Mouse (Mus musculus) embryonic facial prominence, embryonic 15.5 days (tissue): ENCODE results near the gene Esrp2. TPM values are rescaled to one million over a fixed set of nuclear protein-coding genes. Genes with fewer than 3 reads are reported as not detected.

Source experiments
- ATAC-seq: fragments of 200-750 bp; cut with Nextera tagmentation; 2 replicates; pipeline ENCODE4 v1.8.0; 2017; ENCODE audit warnings: low read depth, moderate TSS enrichment; ENCODE audit not compliant: insufficient number of reproducible peaks, low FRiP score, low TSS enrichment
- H3K27ac ChIP-seq: fragments of 300-500 bp; sonication (generic); replicated peaks from 2 replicates; pipeline ENCODE4 v1.5.1; 2015; ENCODE audit warnings: mild to moderate bottlenecking, inconsistent platforms
- H3K27me3 ChIP-seq: fragments of 300-500 bp; sonication (generic); 2 replicates; pipeline ENCODE4 v1.6.1; 2015; ENCODE audit warnings: inconsistent platforms
- H3K36me3 ChIP-seq: fragments of 300-500 bp; sonication (generic); 2 replicates; pipeline ENCODE4 v1.6.1; 2015; ENCODE audit warnings: mild to moderate bottlenecking, inconsistent platforms
- H3K4me1 ChIP-seq: fragments of 300-500 bp; sonication (generic); 2 replicates; pipeline ENCODE4 v1.6.1; 2015; ENCODE audit warnings: inconsistent platforms
- H3K4me2 ChIP-seq: fragments of 300-500 bp; sonication (generic); replicated peaks from 2 replicates; pipeline ENCODE4 v1.6.1; 2015; ENCODE audit warnings: mild to moderate bottlenecking, inconsistent platforms
- H3K4me3 ChIP-seq: fragments of 300-500 bp; sonication (generic); replicated peaks from 2 replicates; pipeline ENCODE4 v1.5.1; 2015; ENCODE audit warnings: mild to moderate bottlenecking, inconsistent platforms
- H3K9ac ChIP-seq: fragments of 300-500 bp; sonication (generic); 2 replicates; pipeline ENCODE4 v1.6.1; 2015; ENCODE audit warnings: inconsistent platforms
- H3K9me3 ChIP-seq: fragments of 300-500 bp; sonication (generic); replicated peaks from 2 replicates; pipeline ENCODE4 v1.6.1; 2016; ENCODE audit warnings: inconsistent platforms
- WGBS: fragments of 180-500 bp; shearing (Covaris S2); methylation state at CpG from one replicate; pipeline ENCODE4 v1.1.7; 2015; 5-methylcytosine and 5-hydroxymethylcytosine counted together
- polyA plus RNA-seq: library from polyadenylated mRNA; unstranded; fragments of >200 nt; fragmentation: Nextera tagmentation; extraction: Ambion mirVana; gene quantifications from 2 replicates; pipeline ENCODE4 v1.2.1, GENCODE M21; 2015

The Esrp2 gene
- polyA plus RNA-seq, 1 experiment from 2014 or later, result 55.4 TPM

- peaks cover 50% of the 10 kb centered on the region for H3K36me3 ChIP-seq
- peaks cover 32% of the 10 kb centered on the region for H3K4me1 ChIP-seq
- 93% methylated on average over 11 of the region's 11 CpGs for WGBS
- no peak overlapping the region for H3K4me3 ChIP-seq
- no peaks in the 10 kb centered on the region for H3K9me3 ChIP-seq
- H3K27ac ChIP-seq, result no peak overlapping the region
- no peak overlapping the region for H3K9ac ChIP-seq
- no peak overlapping the region for H3K4me2 ChIP-seq
- no peak for ATAC-seq
- H3K27me3 ChIP-seq, result peaks cover 43% of the 10 kb centered on the region
Measured at GRCm38 (mm10) chr8:106132356-106132755, 4.4 kb downstream of the Esrp2 start.

- H3K4me1 ChIP-seq, result peaks cover 25% of the 10 kb centered on the region
- H3K9me3 ChIP-seq, result no peaks in the 10 kb centered on the region
- H3K4me3 ChIP-seq, result no peak overlapping the region
- H3K36me3 ChIP-seq, result peaks cover 57% of the 10 kb centered on the region
- no peak overlapping the region for H3K4me2 ChIP-seq
- no peak overlapping the region for H3K9ac ChIP-seq
- H3K27me3 ChIP-seq, result peaks cover 36% of the 10 kb centered on the region
- no peak overlapping the region for H3K27ac ChIP-seq
- ATAC-seq, result no peak
- WGBS, result 89% methylated on average over 7 of the region's 7 CpGs
Measured at GRCm38 (mm10) chr8:106131488-106132222, 5.1 kb downstream of the Esrp2 start.

- Histone ChIP-seq H3K4me3 (no peak overlapping the region), H3K27me3 (peaks cover 29% of the 10 kb centered on the region), H3K27ac (no peak overlapping the region), H3K4me1 (peaks cover 18% of the 10 kb centered on the region), H3K9ac (no peak overlapping the region), H3K36me3 (peaks cover 57% of the 10 kb centered on the region), H3K9me3 (no peaks in the 10 kb centered on the region), H3K4me2 (no peak overlapping the region)
- ATAC-seq, result no peak
- 82% methylated on average over 4 of the region's 4 CpGs for WGBS
Measured at GRCm38 (mm10) chr8:106131021-106131420, 5.8 kb downstream of the Esrp2 start.

- Histone ChIP-seq H3K36me3 (peaks cover 57% of the 10 kb centered on the region), H3K27ac (no peak overlapping the region), H3K27me3 (peaks cover 24% of the 10 kb centered on the region), H3K9me3 (no peaks in the 10 kb centered on the region), H3K4me2 (no peak overlapping the region), H3K4me1 (peaks cover 13% of the 10 kb centered on the region), H3K4me3 (no peak overlapping the region), H3K9ac (no peak overlapping the region)
- ATAC-seq, result no peak
- 67% methylated on average over 2 of the region's 2 CpGs for WGBS
Measured at GRCm38 (mm10) chr8:106130505-106130904, 6.3 kb downstream of the Esrp2 start.

- H3K9me3 ChIP-seq, result no peaks in the 10 kb centered on the region
- no peak overlapping the region for H3K9ac ChIP-seq
- no peak overlapping the region for H3K27ac ChIP-seq
- WGBS, result 81% methylated on average over 2 of the region's 2 CpGs
- H3K27me3 ChIP-seq, result peaks cover 19% of the 10 kb centered on the region
- H3K4me3 ChIP-seq, result no peak overlapping the region
- peaks cover 8% of the 10 kb centered on the region; the same call in 1 of the 2 replicates for H3K4me1 ChIP-seq
- no peak for ATAC-seq
- H3K36me3 ChIP-seq, result peaks cover 57% of the 10 kb centered on the region
- no peak overlapping the region for H3K4me2 ChIP-seq
Measured at GRCm38 (mm10) chr8:106129997-106130396, 6.8 kb downstream of the Esrp2 start.

- no peak for ATAC-seq
- Histone ChIP-seq H3K27me3 (peaks cover 13% of the 10 kb centered on the region), H3K9ac (no peak overlapping the region), H3K27ac (no peak overlapping the region), H3K4me2 (no peak overlapping the region), H3K4me3 (no peak overlapping the region), H3K4me1 (peaks cover 8% of the 10 kb centered on the region; the same call in 1 of the 2 replicates), H3K36me3 (peaks cover 57% of the 10 kb centered on the region), H3K9me3 (no peaks in the 10 kb centered on the region)
Measured at GRCm38 (mm10) chr8:106129232-106129930, 7.4 kb downstream of the Esrp2 start.

- Histone ChIP-seq H3K9ac (no peak overlapping the region), H3K27ac (no peak overlapping the region), H3K4me1 (no peaks in the 10 kb centered on the region), H3K4me3 (no peak overlapping the region), H3K36me3 (peaks cover 60% of the 10 kb centered on the region), H3K9me3 (no peaks in the 10 kb centered on the region), H3K27me3 (no peaks in the 10 kb centered on the region), H3K4me2 (no peak overlapping the region)
- 86% methylated on average over 10 of the region's 10 CpGs for WGBS
- ATAC-seq, result no peak
Measured at GRCm38 (mm10) chr8:106127882-106128410, 8.8 kb downstream of the Esrp2 start.

GRCm38 (mm10) chr8:106127054-106127453 lies 9.7 kb downstream of the Esrp2 start:
- no peaks in the 10 kb centered on the region for H3K9me3 ChIP-seq
- no peak for ATAC-seq
- H3K27me3 ChIP-seq, result no peaks in the 10 kb centered on the region
- peaks cover 52% of the 10 kb centered on the region for H3K36me3 ChIP-seq
- no peak overlapping the region for H3K9ac ChIP-seq
- H3K4me2 ChIP-seq, result no peak overlapping the region
- no peak overlapping the region for H3K27ac ChIP-seq
- no peak overlapping the region for H3K4me3 ChIP-seq
- no peaks in the 10 kb centered on the region for H3K4me1 ChIP-seq
- WGBS, result 75% methylated on average over 3 of the region's 3 CpGs

GRCm38 (mm10) chr8:106126055-106126454 lies 10.7 kb downstream of the Esrp2 start:
- H3K36me3 ChIP-seq, result peaks cover 43% of the 10 kb centered on the region
- H3K27ac ChIP-seq, result no peak overlapping the region
- H3K27me3 ChIP-seq, result no peaks in the 10 kb centered on the region
- no peak overlapping the region for H3K9ac ChIP-seq
- no peaks in the 10 kb centered on the region for H3K9me3 ChIP-seq
- WGBS, result 92% methylated on average over 1 of the region's 1 CpGs
- no peaks in the 10 kb centered on the region for H3K4me1 ChIP-seq
- no peak for ATAC-seq
- no peak overlapping the region for H3K4me2 ChIP-seq
- H3K4me3 ChIP-seq, result no peak overlapping the region

- Histone ChIP-seq H3K27me3 (no peaks in the 10 kb centered on the region), H3K9me3 (no peaks in the 10 kb centered on the region), H3K36me3 (peaks cover 33% of the 10 kb centered on the region), H3K4me2 (no peak overlapping the region), H3K27ac (no peak overlapping the region), H3K4me1 (no peaks in the 10 kb centered on the region), H3K4me3 (no peak overlapping the region), H3K9ac (no peak overlapping the region)
- no peak for ATAC-seq
- 84% methylated on average over 3 of the region's 3 CpGs for WGBS
Measured at GRCm38 (mm10) chr8:106123443-106123842, 13.3 kb downstream of the Esrp2 start.

GRCm38 (mm10) chr8:106115897-106116296 lies 20.9 kb downstream of the Esrp2 start:
- no peak overlapping the region for H3K4me3 ChIP-seq
- no peaks in the 10 kb centered on the region for H3K27me3 ChIP-seq
- 92% methylated on average over 3 of the region's 3 CpGs for WGBS
- H3K4me1 ChIP-seq, result no peaks in the 10 kb centered on the region
- H3K36me3 ChIP-seq, result peaks cover 44% of the 10 kb centered on the region
- no peak overlapping the region for H3K27ac ChIP-seq
- H3K9me3 ChIP-seq, result no peaks in the 10 kb centered on the region
- H3K4me2 ChIP-seq, result no peak overlapping the region
- H3K9ac ChIP-seq, result no peak overlapping the region
- no peak for ATAC-seq
